ENCODE assay signal across 8 mouse cellular contexts in the genomic region with DNA sequence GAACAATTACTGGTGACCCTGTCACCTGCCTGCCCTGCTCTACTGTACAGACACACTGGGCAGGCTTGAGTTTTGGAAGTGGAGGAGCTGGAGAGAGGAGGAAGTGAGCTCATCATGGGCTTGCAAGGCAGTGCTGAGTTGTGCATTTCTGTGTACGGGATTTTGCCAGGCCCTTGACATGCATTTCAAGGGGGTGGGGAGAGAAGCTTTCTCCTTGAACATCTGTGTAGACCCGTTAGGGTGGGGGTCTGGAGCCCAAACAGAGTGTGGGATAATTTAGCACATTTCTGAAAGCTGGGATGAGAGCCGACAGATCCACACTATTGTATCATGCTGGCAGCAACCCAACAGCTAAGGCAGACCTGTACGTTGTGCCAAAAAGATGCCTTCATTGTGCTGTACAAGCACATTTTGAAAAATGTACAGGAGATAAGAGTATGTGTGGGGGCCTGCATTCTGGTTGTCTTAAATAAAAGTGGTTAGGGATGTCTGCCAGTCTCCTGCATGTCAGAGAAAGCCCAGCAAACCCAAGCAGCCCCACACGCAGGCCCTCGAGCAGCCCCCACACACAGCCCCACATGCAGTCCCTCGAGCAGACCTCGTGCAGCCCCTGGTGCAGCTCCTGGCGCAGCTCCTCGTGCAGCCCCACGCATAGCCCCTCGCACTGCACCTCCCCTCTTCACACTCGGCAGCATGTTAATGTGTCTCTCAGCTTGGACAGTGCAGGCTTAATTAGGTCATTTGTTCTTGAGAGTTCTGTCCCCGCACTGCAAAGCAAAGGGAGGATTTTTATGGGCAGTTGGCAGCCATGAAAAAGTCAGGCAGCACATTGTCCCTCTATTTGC. TPM values are rescaled to one million over a fixed set of nuclear protein-coding genes. Genes with fewer than 3 reads are reported as not detected.
DNase-seq lines count a peak whose midpoint lies in the region; ATAC-seq and TF ChIP-seq lines count a peak whose summit lies in the region.

No protein-coding gene starts in this region.

- 0 out of 2 replicates have a peak, but pooled peaks cover 3% of the 10 kb centered on the region for H3K36me3 ChIP-seq in forebrain, postnatal 0 days (ENCODE audit: insufficient read depth)
- H3K36me3 ChIP-seq in hindbrain, embryonic 16.5 days (ENCODE audit: control insufficient read depth, insufficient read depth, low read length), result no peaks in the 10 kb centered on the region
- no peaks in the 10 kb centered on the region for H3K36me3 ChIP-seq in midbrain, embryonic 15.5 days (replicated peaks)
- no peaks in the 10 kb centered on the region for H3K36me3 ChIP-seq in thymus, adult 2 months (ENCODE audit: control insufficient read depth, insufficient read depth, low read length)

- peak; percentile 34 for DNase-seq in MN1 (ENCODE audit: low spot score)
- peak; percentile 74 for DNase-seq in brain, embryonic 18.5 days (ENCODE audit: low read depth, low spot score)
- peak; percentile 87 for DNase-seq in forebrain, postnatal 0 days
- peak; percentile 34 to 73 for DNase-seq in left cerebral cortex, adult 8-10 months (ENCODE audit: low spot score in 2 of 2)
- DNase-seq in urinary bladder, adult 2 months (ENCODE audit: low spot score), result no peak
- DNase-seq in thymus, adult 2 months, result no peak

- H3K4me1 ChIP-seq in forebrain, postnatal 0 days (ENCODE audit: insufficient read depth), result peaks cover 27% of the 10 kb centered on the region
- peaks cover 42% of the 10 kb centered on the region for H3K4me1 ChIP-seq in hindbrain, embryonic 16.5 days (ENCODE audit: control insufficient read depth, insufficient read depth, low read depth, low read length)
- H3K4me1 ChIP-seq in midbrain, embryonic 15.5 days, result peaks cover 44% of the 10 kb centered on the region
- H3K4me1 ChIP-seq in thymus, adult 2 months (replicated peaks; ENCODE audit: control insufficient read depth, insufficient read depth, low read length), result no peaks in the 10 kb centered on the region

- WGBS in forebrain, postnatal 0 days, result 6% methylated on average over 14 of the region's 14 CpGs
- WGBS in hindbrain, embryonic 16.5 days, result 9% methylated on average over 14 of the region's 14 CpGs
- 10% methylated on average over 14 of the region's 14 CpGs for WGBS in midbrain, embryonic 15.5 days
- 86% methylated on average over 14 of the region's 14 CpGs for WGBS in thymus, adult 2 months

- ATAC-seq in forebrain, postnatal 0 days, result peak; percentile 90
- ATAC-seq in hindbrain, embryonic 16.5 days, result peak; percentile 83
- ATAC-seq in midbrain, embryonic 15.5 days (replicated peaks), result peak; percentile 89

- peak overlapping the region; percentile 87 for H3K27ac ChIP-seq in forebrain, postnatal 0 days (ENCODE audit: low read depth, low read length)
- H3K27ac ChIP-seq in hindbrain, embryonic 16.5 days (ENCODE audit: low read depth, low read length), result peak overlapping the region; percentile 76
- peak overlapping the region; percentile 74 for H3K27ac ChIP-seq in midbrain, embryonic 15.5 days
- no peak overlapping the region for H3K27ac ChIP-seq in thymus, adult 2 months (ENCODE audit: control insufficient read depth, insufficient read depth, low read length)

- no peak overlapping the region for H3K9ac ChIP-seq in forebrain, postnatal 0 days
- peak overlapping the region; percentile 33; the same call in 1 of the 2 replicates for H3K9ac ChIP-seq in hindbrain, embryonic 16.5 days (ENCODE audit: low read depth, low read length)
- H3K9ac ChIP-seq in midbrain, embryonic 15.5 days, result no peak overlapping the region

- TF ChIP-seq CTCF in forebrain, postnatal 0 days (IDR thresholded peaks at IDR 0.05; ENCODE audit: low read depth), result no peak
- TF ChIP-seq CTCF in thymus, adult 2 months (IDR thresholded peaks at IDR 0.05; ENCODE audit: borderline replicate concordance, control insufficient read depth, extremely low read depth, insufficient read depth, low read length, poor library complexity), result no peak

- no peaks in the 10 kb centered on the region for H3K9me3 ChIP-seq in forebrain, postnatal 0 days (ENCODE audit: low read length)
- H3K9me3 ChIP-seq in hindbrain, embryonic 16.5 days (ENCODE audit: control insufficient read depth, low read length), result no peaks in the 10 kb centered on the region
- H3K9me3 ChIP-seq in midbrain, embryonic 15.5 days, result no peaks in the 10 kb centered on the region

- peak overlapping the region; percentile 6; the same call in 1 of the 2 replicates for H3K4me2 ChIP-seq in forebrain, postnatal 0 days (ENCODE audit: low read depth)
- H3K4me2 ChIP-seq in hindbrain, embryonic 16.5 days (ENCODE audit: low read length), result peak overlapping the region; percentile 23; the same call in 1 of the 2 replicates
- H3K4me2 ChIP-seq in midbrain, embryonic 15.5 days, result no peak overlapping the region

- no peak for TF ChIP-seq POLR2A in thymus, adult 2 months (IDR thresholded peaks at IDR 0.05; ENCODE audit: control insufficient read depth, extremely low read depth, insufficient read depth, low read length, poor library complexity)

- no peak overlapping the region for H3K4me3 ChIP-seq in forebrain, postnatal 0 days (ENCODE audit: low read depth, low read length)
- H3K4me3 ChIP-seq in hindbrain, embryonic 16.5 days (ENCODE audit: low read length), result no peak overlapping the region
- H3K4me3 ChIP-seq in midbrain, embryonic 15.5 days, result no peak overlapping the region
- H3K4me3 ChIP-seq in thymus, adult 2 months (ENCODE audit: control insufficient read depth, insufficient read depth, low read length), result no peak overlapping the region

- H3K27me3 ChIP-seq in forebrain, postnatal 0 days (ENCODE audit: insufficient read depth, low read length), result no peaks in the 10 kb centered on the region
- H3K27me3 ChIP-seq in hindbrain, embryonic 16.5 days (replicated peaks; ENCODE audit: control insufficient read depth, insufficient read depth, low read length), result no peaks in the 10 kb centered on the region
- no peaks in the 10 kb centered on the region for H3K27me3 ChIP-seq in midbrain, embryonic 15.5 days (replicated peaks)
- H3K27me3 ChIP-seq in thymus, adult 2 months (ENCODE audit: control insufficient read depth, insufficient read depth, low read length), result no peaks in the 10 kb centered on the region

RNA-seq across cellular contexts. Expression of gene Farp1, which starts 27.5 kb away (rescaled TPM):
- 88.9 and 120 TPM in 2 replicates for total RNA-seq in forebrain, postnatal 0 days (2014; rRNA removed)
- 31.6 and 48.3 TPM in 2 replicates for polyA plus RNA-seq in forebrain, postnatal 0 days (2015; fragmentation: Nextera tagmentation; extraction: Ambion mirVana)
- 28.9 and 36.0 TPM in 2 replicates for polyA plus RNA-seq in hindbrain, embryonic 16.5 days (2015; fragmentation: Nextera tagmentation; extraction: Ambion mirVana)
- total RNA-seq in left cerebral cortex, adult 8-10 months (2022), result 100 to 1,000 TPM; 125 to 132 (median 132) TPM
- polyA plus RNA-seq in midbrain, embryonic 15.5 days (2015; fragmentation: Nextera tagmentation; extraction: Ambion mirVana), result 37.7 and 41.2 TPM in 2 replicates
- polyA plus RNA-seq in urinary bladder, adult 2 months (2012; rRNA removed), result 31.7 and 46.1 TPM in 2 replicates
- polyA plus RNA-seq in thymus, adult 2 months (2012; rRNA removed), result 4.9 and 5.1 TPM in 2 replicates

Comparison
In these comparisons a context has a peak if more than half of its experiments do, and no peak if none do; other contexts are left out.
1. DNase-seq: peak in MN1 (single experiment), brain, embryonic 18.5 days (single experiment), forebrain, postnatal 0 days (single experiment) and left cerebral cortex, adult 8-10 months (2 of 2); none in urinary bladder, adult 2 months (single experiment) and thymus, adult 2 months (single experiment).
2. Peak in every context shown above with its lines, with median percentiles within 50 percentile points of each other: ATAC-seq.